Mouse (Mus musculus): ENCODE measurements around the gene Fmnl1. TPM values are rescaled to one million over a fixed set of nuclear protein-coding genes. Genes with fewer than 3 reads are reported as not detected.

The Fmnl1 gene
- polyA plus RNA-seq, 1 experiment from 2014 or later, result 2.4 TPM

Other genes with a start within 250 kb of the Fmnl1 start
- gene Kif18b, start 246.0 kb upstream of the Fmnl1 start, polyA plus RNA-seq (2015; fragmentation: Nextera tagmentation; extraction: Ambion mirVana), result 11.0 and 12.8 TPM in 2 replicates
- 3.4 TPM in 2 replicates for gene C1ql1, start 224.4 kb upstream of the Fmnl1 start, polyA plus RNA-seq (2015; fragmentation: Nextera tagmentation; extraction: Ambion mirVana)
- 67.8 and 68.5 TPM in 2 replicates for gene Nmt1, start 142.9 kb upstream of the Fmnl1 start, polyA plus RNA-seq (2015; fragmentation: Nextera tagmentation; extraction: Ambion mirVana)
- 189 and 192 TPM in 2 replicates for gene Dcakd, start 142.8 kb upstream of the Fmnl1 start, polyA plus RNA-seq (2015; fragmentation: Nextera tagmentation; extraction: Ambion mirVana)
- gene Plcd3, start 69.4 kb upstream of the Fmnl1 start, polyA plus RNA-seq (2015; fragmentation: Nextera tagmentation; extraction: Ambion mirVana), result 5.3 and 7.2 TPM in 2 replicates
- gene Acbd4, start 69.4 kb upstream of the Fmnl1 start, polyA plus RNA-seq (2015; fragmentation: Nextera tagmentation; extraction: Ambion mirVana), result 16.6 and 17.4 TPM in 2 replicates
- 5.2 and 6.9 TPM in 2 replicates for gene Hexim1, start 54.9 kb upstream of the Fmnl1 start, polyA plus RNA-seq (2015; fragmentation: Nextera tagmentation; extraction: Ambion mirVana)
- 15.0 and 16.2 TPM in 2 replicates for gene Hexim2, start 38.7 kb upstream of the Fmnl1 start, polyA plus RNA-seq (2015; fragmentation: Nextera tagmentation; extraction: Ambion mirVana)
- 1.4 and 2.2 TPM in 2 replicates for gene 1700023F06Rik, start 37.5 kb downstream of the Fmnl1 start, polyA plus RNA-seq (2015; fragmentation: Nextera tagmentation; extraction: Ambion mirVana)
- not detected in 2 replicates for gene Spata32, start 47.3 kb downstream of the Fmnl1 start, polyA plus RNA-seq (2015; fragmentation: Nextera tagmentation; extraction: Ambion mirVana)
- 4.4 and 5.5 TPM in 2 replicates for gene Map3k14, start 96.4 kb downstream of the Fmnl1 start, polyA plus RNA-seq (2015; fragmentation: Nextera tagmentation; extraction: Ambion mirVana)
- gene Arhgap27, start 192.6 kb downstream of the Fmnl1 start, polyA plus RNA-seq (2015; fragmentation: Nextera tagmentation; extraction: Ambion mirVana), result 6.8 and 7.2 TPM in 2 replicates
- 7.2 and 7.6 TPM in 2 replicates for gene Plekhm1, start 241.6 kb downstream of the Fmnl1 start, polyA plus RNA-seq (2015; fragmentation: Nextera tagmentation; extraction: Ambion mirVana)